Mouse (Mus musculus) spleen, adult 2 months (tissue): ENCODE measurements around the gene Tomm7.

ENCODE experiments used
- CTCF ChIP-seq: fragments of 200-500 bp; IDR thresholded peaks from 2 replicates; pipeline ENCODE4 v1.5.1; 2011; ENCODE audit warnings: mild to moderate bottlenecking, inconsistent platforms; ENCODE audit not compliant: insufficient read depth, insufficient read length, insufficient replicate concordance; ENCODE audit errors: extremely low read depth
- POLR2A ChIP-seq: fragments of 200-500 bp; IDR thresholded peaks from 2 replicates; pipeline ENCODE4 v1.6.1; 2011; ENCODE audit warnings: low read depth, low read length, inconsistent platforms

- TF ChIP-seq POLR2A (peak; percentile 41; the same call in 1 of the 2 replicates), CTCF (peak; percentile 73)
Measured at GRCm38 (mm10) chr5:23850345-23851159, 6.6 kb upstream of the Tomm7 start.
